ENCODE assay signal across 12 mouse cellular contexts in the genomic region with DNA sequence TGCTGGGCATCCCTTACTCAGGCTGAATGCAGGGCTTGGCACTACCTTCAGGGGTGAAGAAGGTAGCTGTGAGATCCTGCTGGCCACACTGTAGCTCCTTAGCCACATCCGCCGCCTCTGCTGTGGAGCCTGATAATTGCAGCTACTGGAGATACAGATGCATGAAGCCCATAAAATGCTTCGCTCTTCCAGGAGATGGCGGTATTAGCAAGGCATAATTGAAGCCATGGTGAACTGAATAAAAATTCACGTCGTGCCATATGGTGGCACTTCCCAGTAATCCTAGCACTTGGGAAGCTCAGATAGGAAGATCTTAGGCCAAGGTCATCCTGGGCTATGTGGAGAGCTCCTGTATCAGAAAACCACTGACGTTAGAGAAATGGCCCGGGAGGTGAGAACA. TPM values are rescaled to one million over a fixed set of nuclear protein-coding genes. Genes with fewer than 3 reads are reported as not detected.
DNase-seq lines count a peak whose midpoint lies in the region; ATAC-seq and TF ChIP-seq lines count a peak whose summit lies in the region.
"Had no signal": no experiment of that assay in that cellular context is flagged by ENCODE, and none has a peak within 500 bp of the region (broad histone marks: within the 10 kb centered on the region; RNA-seq: fewer than 3 reads in every experiment).

No protein-coding gene starts in this region.

- no peak; the same call in 1 of the 2 replicates for ATAC-seq in heart, postnatal 0 days (ENCODE audit: insufficient read depth, low read depth)
- ATAC-seq in heart, embryonic 11.5 days (replicated peaks; ENCODE audit: insufficient number of reproducible peaks, low FRiP score, low TSS enrichment): no peak
- ATAC-seq in midbrain, embryonic 14.5 days (ENCODE audit: low FRiP score, low TSS enrichment): no peak
- ATAC-seq in megakaryocyte-erythroid progenitor cell, adult 5-6 weeks (replicated peaks; ENCODE audit: low FRiP score, low TSS enrichment, poor library complexity, severe bottlenecking): peak; percentile 70
- no peak for ATAC-seq in monocyte, adult 5-6 weeks (replicated peaks; ENCODE audit: insufficient number of reproducible peaks, low FRiP score, low TSS enrichment, poor library complexity, severe bottlenecking)

- peak; percentile 34 for DNase-seq in heart, postnatal 0 days (ENCODE audit: low spot score)
- DNase-seq in midbrain, embryonic 14.5 days: peak; percentile 62
- DNase-seq in midbrain, embryonic 10.5 days (ENCODE audit: low spot score): no peak
- DNase-seq in brain, embryonic 14.5 days (ENCODE audit: low read depth): peak; percentile 63
- DNase-seq in layer of hippocampus, postnatal 36 days: no peak
- DNase-seq: cerebellum, postnatal 36 days; lung, adult 2 months had no signal

- no peaks in the 10 kb centered on the region for H3K9me3 ChIP-seq in heart, postnatal 0 days (replicated peaks; ENCODE audit: control insufficient read depth, low read length)
- H3K9me3 ChIP-seq in heart, embryonic 11.5 days (replicated peaks; ENCODE audit: control insufficient read depth, low read length): no peaks in the 10 kb centered on the region
- H3K9me3 ChIP-seq in midbrain, embryonic 14.5 days (ENCODE audit: control insufficient read depth, low read length): no peaks in the 10 kb centered on the region
- H3K9me3 ChIP-seq in midbrain, embryonic 10.5 days (replicated peaks): peaks cover 6% of the 10 kb centered on the region; the same call in 1 of the 2 replicates
- H3K9me3 ChIP-seq: neural tube, embryonic 12.5 days had no signal

- 53% methylated on average over 8 of the region's 8 CpGs for WGBS in heart, postnatal 0 days
- WGBS in heart, embryonic 11.5 days (ENCODE audit: insufficient replicate concordance): 53% methylated on average over 8 of the region's 8 CpGs
- 54% methylated on average over 8 of the region's 8 CpGs for WGBS in midbrain, embryonic 14.5 days
- 56% methylated on average over 8 of the region's 8 CpGs for WGBS in midbrain, embryonic 10.5 days

- no peak overlapping the region for H3K4me3 ChIP-seq in heart, postnatal 0 days (ENCODE audit: low read depth, low read length)
- H3K4me3 ChIP-seq in heart, embryonic 11.5 days (ENCODE audit: low read depth, low read length): no peak overlapping the region
- no peak overlapping the region for H3K4me3 ChIP-seq in midbrain, embryonic 14.5 days (replicated peaks; ENCODE audit: low read depth, low read length)
- no peak overlapping the region for H3K4me3 ChIP-seq in midbrain, embryonic 10.5 days
- H3K4me3 ChIP-seq: heart, embryonic 15.5 days; neural tube, embryonic 12.5 days had no signal

- no peak overlapping the region for H3K9ac ChIP-seq in heart, postnatal 0 days (replicated peaks; ENCODE audit: low read depth, low read length)
- H3K9ac ChIP-seq in heart, embryonic 11.5 days (ENCODE audit: low read depth, low read length): no peak overlapping the region
- no peak overlapping the region for H3K9ac ChIP-seq in midbrain, embryonic 14.5 days (replicated peaks; ENCODE audit: low read length)
- H3K9ac ChIP-seq: heart, embryonic 15.5 days; neural tube, embryonic 12.5 days had no signal

- no peak for TF ChIP-seq EP300 in heart, postnatal 0 days (IDR thresholded peaks at IDR 0.05; ENCODE audit: low read depth)

- TF ChIP-seq POLR2A in brain, embryonic 14.5 days (IDR thresholded peaks at IDR 0.05; ENCODE audit: borderline replicate concordance, extremely low read depth, insufficient read depth, insufficient read length, poor library complexity, severe bottlenecking): no peak

- TF ChIP-seq CTCF in heart, postnatal 0 days (IDR thresholded peaks at IDR 0.05; ENCODE audit: low read depth): peak; percentile 47
- TF ChIP-seq CTCF in brain, embryonic 14.5 days (IDR thresholded peaks at IDR 0.05; ENCODE audit: borderline replicate concordance, extremely low read depth, insufficient read depth, insufficient read length): peak; percentile 41; the same call in 1 of the 2 replicates

- no peak overlapping the region for H3K27ac ChIP-seq in heart, postnatal 0 days (ENCODE audit: low read depth)
- H3K27ac ChIP-seq in heart, embryonic 11.5 days (ENCODE audit: low read depth, low read length): no peak overlapping the region
- no peak overlapping the region for H3K27ac ChIP-seq in midbrain, embryonic 14.5 days (replicated peaks; ENCODE audit: low read depth, low read length)
- no peak overlapping the region for H3K27ac ChIP-seq in midbrain, embryonic 10.5 days (replicated peaks)
- H3K27ac ChIP-seq: heart, embryonic 15.5 days; neural tube, embryonic 12.5 days had no signal

- H3K4me1 ChIP-seq in heart, postnatal 0 days (ENCODE audit: control insufficient read depth, insufficient read depth): no peaks in the 10 kb centered on the region
- no peaks in the 10 kb centered on the region for H3K4me1 ChIP-seq in heart, embryonic 11.5 days (ENCODE audit: control insufficient read depth, insufficient read depth, low read length)
- H3K4me1 ChIP-seq in midbrain, embryonic 14.5 days (ENCODE audit: control insufficient read depth, insufficient read depth, low read length): no peaks in the 10 kb centered on the region
- H3K4me1 ChIP-seq in midbrain, embryonic 10.5 days: no peaks in the 10 kb centered on the region
- H3K4me1 ChIP-seq: heart, embryonic 15.5 days; neural tube, embryonic 12.5 days had no signal

- H3K27me3 ChIP-seq in heart, postnatal 0 days (ENCODE audit: control insufficient read depth, insufficient read depth, low read length): no peaks in the 10 kb centered on the region
- no peaks in the 10 kb centered on the region for H3K27me3 ChIP-seq in heart, embryonic 11.5 days (ENCODE audit: control insufficient read depth, insufficient read depth, low read length)
- H3K27me3 ChIP-seq in midbrain, embryonic 14.5 days (ENCODE audit: control insufficient read depth, insufficient read depth, low read length): no peaks in the 10 kb centered on the region
- no peaks in the 10 kb centered on the region for H3K27me3 ChIP-seq in midbrain, embryonic 10.5 days (ENCODE audit: low read depth, poor library complexity, severe bottlenecking)
- H3K27me3 ChIP-seq: heart, embryonic 15.5 days; neural tube, embryonic 12.5 days had no signal

- peaks cover 54% of the 10 kb centered on the region for H3K36me3 ChIP-seq in heart, postnatal 0 days (replicated peaks; ENCODE audit: control insufficient read depth, insufficient read depth, low read length)
- peaks cover 12% of the 10 kb centered on the region for H3K36me3 ChIP-seq in heart, embryonic 11.5 days (ENCODE audit: control insufficient read depth, insufficient read depth, low read length)
- H3K36me3 ChIP-seq in midbrain, embryonic 14.5 days (ENCODE audit: control insufficient read depth, insufficient read depth, low read length): peaks cover 30% of the 10 kb centered on the region
- peaks cover 39% of the 10 kb centered on the region for H3K36me3 ChIP-seq in midbrain, embryonic 10.5 days

- no peak overlapping the region for H3K4me2 ChIP-seq in heart, postnatal 0 days (ENCODE audit: low read depth, low read length)
- H3K4me2 ChIP-seq in heart, embryonic 11.5 days: no peak overlapping the region
- H3K4me2 ChIP-seq in midbrain, embryonic 14.5 days (ENCODE audit: low read length): no peak overlapping the region
- H3K4me2 ChIP-seq: heart, embryonic 15.5 days; neural tube, embryonic 12.5 days had no signal

RNA-seq across cellular contexts. Expression of gene Slc25a20, which starts 8.0 kb away (rescaled TPM):
- total RNA-seq in heart, postnatal 0 days (2014; rRNA removed; ENCODE audit: low replicate concordance): 95.7 and 137 TPM in 2 replicates
- 240 and 248 TPM in 2 replicates for polyA plus RNA-seq in heart, postnatal 0 days (2015; fragmentation: Nextera tagmentation; extraction: Ambion mirVana)
- polyA plus RNA-seq in heart, embryonic 11.5 days (2014; fragmentation: Nextera tagmentation; extraction: Ambion mirVana): 30.3 and 45.9 TPM in 2 replicates
- polyA plus RNA-seq in midbrain, embryonic 14.5 days (2014; fragmentation: Nextera tagmentation; extraction: Ambion mirVana): 26.8 and 33.8 TPM in 2 replicates
- polyA plus RNA-seq in midbrain, embryonic 10.5 days (2016; fragmentation: Nextera tagmentation; extraction: Ambion mirVana): 34.5 and 36.2 TPM in 2 replicates
- polyA plus RNA-seq in brain, embryonic 14.5 days (2012; rRNA removed): 19.5 and 22.6 TPM in 2 replicates
- total RNA-seq in megakaryocyte-erythroid progenitor cell, adult 5-6 weeks (2014; fragmentation: Nextera tagmentation): 15.2 and 16.4 TPM in 2 replicates
- total RNA-seq in megakaryocyte-erythroid progenitor cell, adult 5-6 weeks (2017): 23.4 and 29.7 TPM in 2 replicates
- 10 to 100 TPM; 15.7 to 17.5 TPM for total RNA-seq in layer of hippocampus, postnatal 36 days (2021)
- 41.3 to 54.1 TPM (median 43.3 TPM) in 3 replicates for total RNA-seq in monocyte, adult 5-6 weeks (2017)

RNA-seq across cellular contexts. Expression of gene Prkar2a, which starts 19.2 kb away (rescaled TPM):
- total RNA-seq in heart, postnatal 0 days (2014; rRNA removed; ENCODE audit: low replicate concordance): 48.2 and 52.8 TPM in 2 replicates
- polyA plus RNA-seq in heart, postnatal 0 days (2015; fragmentation: Nextera tagmentation; extraction: Ambion mirVana): 17.8 and 20.7 TPM in 2 replicates
- polyA plus RNA-seq in heart, embryonic 11.5 days (2014; fragmentation: Nextera tagmentation; extraction: Ambion mirVana): 29.8 and 33.7 TPM in 2 replicates
- 53.8 and 68.1 TPM in 2 replicates for polyA plus RNA-seq in midbrain, embryonic 14.5 days (2014; fragmentation: Nextera tagmentation; extraction: Ambion mirVana)
- 34.6 and 40.8 TPM in 2 replicates for polyA plus RNA-seq in midbrain, embryonic 10.5 days (2016; fragmentation: Nextera tagmentation; extraction: Ambion mirVana)
- polyA plus RNA-seq in brain, embryonic 14.5 days (2012; rRNA removed): 33.8 and 52.8 TPM in 2 replicates
- 15.7 and 19.3 TPM in 2 replicates for total RNA-seq in megakaryocyte-erythroid progenitor cell, adult 5-6 weeks (2014; fragmentation: Nextera tagmentation)
- 15.8 and 26.9 TPM in 2 replicates for total RNA-seq in megakaryocyte-erythroid progenitor cell, adult 5-6 weeks (2017)
- total RNA-seq in layer of hippocampus, postnatal 36 days (2021): 10 to 100 TPM; 41.4 to 48.1 TPM
- 13.1 to 24.5 TPM (median 23.8 TPM) in 3 replicates for total RNA-seq in monocyte, adult 5-6 weeks (2017)

RNA-seq across cellular contexts. Expression of gene Arih2, which starts 20.7 kb away (rescaled TPM):
- total RNA-seq in heart, postnatal 0 days (2014; rRNA removed; ENCODE audit: low replicate concordance): 59.5 and 76.4 TPM in 2 replicates
- polyA plus RNA-seq in heart, postnatal 0 days (2015; fragmentation: Nextera tagmentation; extraction: Ambion mirVana): 33.8 and 38.2 TPM in 2 replicates
- polyA plus RNA-seq in heart, embryonic 11.5 days (2014; fragmentation: Nextera tagmentation; extraction: Ambion mirVana): 37.6 and 44.3 TPM in 2 replicates
- 37.6 and 45.3 TPM in 2 replicates for polyA plus RNA-seq in midbrain, embryonic 14.5 days (2014; fragmentation: Nextera tagmentation; extraction: Ambion mirVana)
- polyA plus RNA-seq in midbrain, embryonic 10.5 days (2016; fragmentation: Nextera tagmentation; extraction: Ambion mirVana): 66.8 and 72.6 TPM in 2 replicates
- 47.9 and 49.0 TPM in 2 replicates for polyA plus RNA-seq in brain, embryonic 14.5 days (2012; rRNA removed)
- 38.8 and 59.3 TPM in 2 replicates for total RNA-seq in megakaryocyte-erythroid progenitor cell, adult 5-6 weeks (2014; fragmentation: Nextera tagmentation)
- 61.5 and 65.1 TPM in 2 replicates for total RNA-seq in megakaryocyte-erythroid progenitor cell, adult 5-6 weeks (2017)
- 10 to 100 TPM; 50.7 to 54.2 TPM for total RNA-seq in layer of hippocampus, postnatal 36 days (2021)
- 163 to 214 TPM (median 169 TPM) in 3 replicates for total RNA-seq in monocyte, adult 5-6 weeks (2017)

Comparison
In these comparisons a context has a peak if more than half of its experiments do, and no peak if none do; other contexts are left out.
1. DNase-seq: peak in heart, postnatal 0 days (single experiment), midbrain, embryonic 14.5 days (single experiment) and brain, embryonic 14.5 days (single experiment); none in midbrain, embryonic 10.5 days (single experiment) and layer of hippocampus, postnatal 36 days (0 of 2).